Mouse (Mus musculus): Measurements from ENCODE around the gene Tmem158. TPM values are rescaled to one million over a fixed set of nuclear protein-coding genes. Genes with fewer than 3 reads are reported as not detected.

The Tmem158 gene
- polyA plus RNA-seq, 1 experiment from 2014 or later, result 15.4 TPM

DNA sequence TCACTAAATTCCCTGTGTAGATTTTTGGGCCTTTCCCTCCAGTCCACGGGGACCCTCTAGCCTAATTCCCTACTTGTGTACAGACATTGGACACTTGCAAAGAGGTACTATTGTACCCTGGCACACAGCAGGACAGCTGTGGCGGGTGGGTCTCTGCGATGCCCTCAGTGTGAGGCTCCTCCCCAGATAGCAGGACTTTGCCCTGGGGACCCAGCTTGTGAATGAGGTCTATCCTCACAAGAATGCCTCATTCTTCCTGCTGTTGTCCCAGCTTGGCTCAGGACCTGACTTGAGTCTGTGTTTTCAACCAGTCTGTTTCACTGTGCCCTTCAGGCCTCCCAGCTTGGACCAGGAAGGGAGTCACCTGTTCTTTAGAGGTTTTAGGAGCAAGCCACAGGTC lies 27.8 kb upstream of the Tmem158 start:
- Histone ChIP-seq H3K27ac (replicated peaks; ENCODE audit: low read depth, low read length) (no peak overlapping the region), H3K9me3 (ENCODE audit: control insufficient read depth, low read length) (no peaks in the 10 kb centered on the region), H3K4me1 (ENCODE audit: control insufficient read depth, insufficient read depth, low read length) (no peaks in the 10 kb centered on the region), H3K4me3 (ENCODE audit: low read depth, low read length) (no peak overlapping the region), H3K27me3 (replicated peaks; ENCODE audit: control insufficient read depth, insufficient read depth, low read length) (no peaks in the 10 kb centered on the region), H3K9ac (ENCODE audit: low read depth, low read length) (no peak overlapping the region), H3K4me2 (ENCODE audit: low read depth, low read length) (no peak overlapping the region), H3K36me3 (ENCODE audit: control insufficient read depth, insufficient read depth, low read length) (no peaks in the 10 kb centered on the region)
- DNase-seq (ENCODE audit: low spot score) (no peak), ATAC-seq (ENCODE audit: low read depth) (no peak)
- 48% methylated on average over 3 of the region's 3 CpGs for WGBS

DNA sequence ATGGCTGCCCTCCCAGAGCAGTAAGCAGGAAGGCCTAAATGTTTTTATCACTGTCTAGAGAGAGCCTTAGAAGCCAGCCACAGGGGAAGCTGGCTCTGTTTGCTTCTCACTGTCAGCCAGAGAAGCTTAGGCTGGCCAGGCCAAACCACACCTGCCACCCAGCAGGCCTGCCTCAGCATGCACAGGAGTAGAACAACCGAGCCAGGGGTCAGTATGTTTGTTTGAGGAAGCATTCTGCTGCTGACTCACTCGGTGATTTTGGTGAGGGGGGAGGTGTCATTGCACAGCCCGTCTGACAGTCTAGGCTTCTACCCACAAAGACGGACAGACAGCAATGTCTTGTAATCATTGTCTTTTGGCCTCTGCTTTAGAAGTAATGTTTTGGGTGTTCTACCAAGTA lies 25.1 kb upstream of the Tmem158 start:
- Histone ChIP-seq H3K36me3 (ENCODE audit: control insufficient read depth, insufficient read depth, low read length) (no peaks in the 10 kb centered on the region), H3K4me2 (ENCODE audit: low read depth, low read length) (no peak overlapping the region), H3K4me3 (ENCODE audit: low read depth, low read length) (no peak overlapping the region), H3K27me3 (replicated peaks; ENCODE audit: control insufficient read depth, insufficient read depth, low read length) (no peaks in the 10 kb centered on the region), H3K9ac (ENCODE audit: low read depth, low read length) (no peak overlapping the region), H3K27ac (replicated peaks; ENCODE audit: low read depth, low read length) (no peak overlapping the region), H3K9me3 (ENCODE audit: control insufficient read depth, low read length) (no peaks in the 10 kb centered on the region), H3K4me1 (ENCODE audit: control insufficient read depth, insufficient read depth, low read length) (no peaks in the 10 kb centered on the region)
- no peak for ATAC-seq (ENCODE audit: low read depth)
- DNase-seq (ENCODE audit: low spot score), result peak; percentile 4
- WGBS, result 39% methylated on average over 4 of the region's 4 CpGs

DNA sequence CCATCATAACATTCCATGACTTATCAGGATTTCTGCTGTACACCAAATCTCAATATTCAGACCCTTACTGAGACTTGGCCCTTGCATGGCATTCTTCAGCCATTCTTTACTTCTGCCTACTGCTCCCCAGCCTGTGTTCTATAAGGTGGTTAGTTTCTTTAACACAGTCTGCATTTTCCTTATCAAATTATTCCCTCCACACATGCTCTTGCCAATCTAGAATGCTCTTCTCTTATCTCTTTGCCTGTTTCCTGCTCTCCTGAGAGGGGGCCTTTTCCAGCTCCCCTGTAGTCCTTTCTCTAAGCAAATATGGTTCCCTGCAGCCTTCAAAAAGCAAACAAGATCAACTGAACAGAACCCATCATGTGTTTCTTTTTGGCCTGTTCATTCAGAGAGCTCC lies 20.2 kb upstream of the Tmem158 start:
- Histone ChIP-seq H3K9ac (ENCODE audit: low read depth, low read length) (no peak overlapping the region), H3K4me2 (ENCODE audit: low read depth, low read length) (no peak overlapping the region), H3K36me3 (ENCODE audit: control insufficient read depth, insufficient read depth, low read length) (no peaks in the 10 kb centered on the region), H3K27me3 (replicated peaks; ENCODE audit: control insufficient read depth, insufficient read depth, low read length) (no peaks in the 10 kb centered on the region), H3K9me3 (ENCODE audit: control insufficient read depth, low read length) (no peaks in the 10 kb centered on the region), H3K4me3 (ENCODE audit: low read depth, low read length) (no peak overlapping the region), H3K27ac (replicated peaks; ENCODE audit: low read depth, low read length) (no peak overlapping the region), H3K4me1 (ENCODE audit: control insufficient read depth, insufficient read depth, low read length) (no peaks in the 10 kb centered on the region)
- DNase-seq (ENCODE audit: low spot score) (no peak), ATAC-seq (ENCODE audit: low read depth) (no peak)

DNA sequence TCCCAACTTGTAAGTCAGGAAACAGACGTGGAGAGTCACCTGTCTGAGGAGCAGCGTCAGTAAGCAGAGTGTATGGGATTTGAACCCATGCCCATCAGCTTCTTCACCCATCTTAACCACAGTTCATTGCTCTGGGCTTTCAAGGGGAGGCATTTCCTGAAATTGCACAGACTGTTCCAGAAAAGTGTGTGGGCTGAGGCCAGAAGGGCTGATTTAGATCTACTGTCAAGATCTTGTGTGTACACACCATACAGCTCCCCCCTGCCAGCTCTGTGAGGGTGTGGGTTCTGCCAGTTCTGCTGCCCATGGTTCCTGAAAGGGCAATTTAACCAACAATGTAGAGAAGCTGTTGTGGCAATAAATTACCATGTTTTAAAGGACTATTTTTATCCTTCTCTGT lies 17.4 kb upstream of the Tmem158 start:
- Histone ChIP-seq H3K4me3 (ENCODE audit: low read depth, low read length) (no peak overlapping the region), H3K27ac (replicated peaks; ENCODE audit: low read depth, low read length) (no peak overlapping the region), H3K36me3 (ENCODE audit: control insufficient read depth, insufficient read depth, low read length) (no peaks in the 10 kb centered on the region), H3K9me3 (ENCODE audit: control insufficient read depth, low read length) (no peaks in the 10 kb centered on the region), H3K27me3 (replicated peaks; ENCODE audit: control insufficient read depth, insufficient read depth, low read length) (no peaks in the 10 kb centered on the region), H3K4me2 (ENCODE audit: low read depth, low read length) (no peak overlapping the region), H3K9ac (ENCODE audit: low read depth, low read length) (no peak overlapping the region), H3K4me1 (ENCODE audit: control insufficient read depth, insufficient read depth, low read length) (no peaks in the 10 kb centered on the region)
- WGBS, result 70% methylated on average over 2 of the region's 2 CpGs
- ATAC-seq (ENCODE audit: low read depth), result no peak
- DNase-seq (ENCODE audit: low spot score), result no peak

DNA sequence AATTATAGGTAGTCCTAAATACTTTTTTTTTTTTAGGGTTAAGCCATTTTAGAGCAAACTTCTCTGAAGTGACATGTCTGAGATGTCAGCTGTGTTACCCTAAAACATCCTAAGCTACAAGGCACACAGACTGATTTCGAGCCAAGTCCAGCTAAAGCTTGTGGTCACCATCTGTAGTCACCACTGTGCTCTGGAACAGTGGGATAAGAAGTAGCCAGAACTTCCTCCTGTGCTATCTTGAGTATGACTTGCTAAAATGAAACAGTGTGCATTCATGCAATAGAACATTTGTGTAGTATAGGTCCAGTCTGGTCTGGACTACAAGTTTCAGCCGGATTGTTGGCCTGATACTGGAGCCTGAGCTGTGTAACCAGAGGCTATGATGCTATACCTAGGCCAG lies 14.8 kb upstream of the Tmem158 start:
- Histone ChIP-seq H3K36me3 (ENCODE audit: control insufficient read depth, insufficient read depth, low read length) (no peaks in the 10 kb centered on the region), H3K4me2 (ENCODE audit: low read depth, low read length) (no peak overlapping the region), H3K27me3 (replicated peaks; ENCODE audit: control insufficient read depth, insufficient read depth, low read length) (no peaks in the 10 kb centered on the region), H3K4me3 (ENCODE audit: low read depth, low read length) (no peak overlapping the region), H3K9me3 (ENCODE audit: control insufficient read depth, low read length) (no peaks in the 10 kb centered on the region), H3K4me1 (ENCODE audit: control insufficient read depth, insufficient read depth, low read length) (no peaks in the 10 kb centered on the region), H3K9ac (ENCODE audit: low read depth, low read length) (no peak overlapping the region), H3K27ac (replicated peaks; ENCODE audit: low read depth, low read length) (no peak overlapping the region)
- WGBS, result 79% methylated on average over 2 of the region's 2 CpGs
- DNase-seq (ENCODE audit: low spot score) (no peak), ATAC-seq (ENCODE audit: low read depth) (no peak)

DNA sequence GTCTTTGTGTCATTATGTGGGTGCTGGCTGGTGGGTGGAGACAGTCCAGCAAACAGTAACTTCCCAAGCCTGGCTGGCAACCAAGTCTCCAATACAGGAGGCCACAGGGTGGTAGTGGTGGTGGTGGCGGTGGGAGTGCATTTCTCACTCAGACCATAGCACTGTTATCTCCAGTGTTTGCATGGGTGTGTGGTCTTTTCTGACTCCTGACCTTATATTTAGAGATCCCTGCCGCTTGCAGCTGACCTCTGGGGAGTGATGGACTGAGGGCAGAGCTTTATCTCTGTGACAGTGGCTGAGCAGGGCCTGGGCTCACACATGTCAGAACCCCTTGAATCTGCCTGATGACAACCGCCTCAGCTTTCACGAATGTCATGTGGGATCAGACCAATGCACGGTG lies 14.1 kb upstream of the Tmem158 start:
- WGBS, result 81% methylated on average over 5 of the region's 5 CpGs
- no peak overlapping the region for H3K4me3 ChIP-seq (ENCODE audit: low read depth, low read length)
- no peaks in the 10 kb centered on the region for H3K9me3 ChIP-seq (ENCODE audit: control insufficient read depth, low read length)
- H3K27me3 ChIP-seq (replicated peaks; ENCODE audit: control insufficient read depth, insufficient read depth, low read length), result no peaks in the 10 kb centered on the region
- no peak for ATAC-seq (ENCODE audit: low read depth)
- H3K4me2 ChIP-seq (ENCODE audit: low read depth, low read length), result no peak overlapping the region
- no peak overlapping the region for H3K27ac ChIP-seq (replicated peaks; ENCODE audit: low read depth, low read length)
- no peaks in the 10 kb centered on the region for H3K4me1 ChIP-seq (ENCODE audit: control insufficient read depth, insufficient read depth, low read length)
- no peak overlapping the region for H3K9ac ChIP-seq (ENCODE audit: low read depth, low read length)
- H3K36me3 ChIP-seq (ENCODE audit: control insufficient read depth, insufficient read depth, low read length), result no peaks in the 10 kb centered on the region
- no peak for DNase-seq (ENCODE audit: low spot score)

DNA sequence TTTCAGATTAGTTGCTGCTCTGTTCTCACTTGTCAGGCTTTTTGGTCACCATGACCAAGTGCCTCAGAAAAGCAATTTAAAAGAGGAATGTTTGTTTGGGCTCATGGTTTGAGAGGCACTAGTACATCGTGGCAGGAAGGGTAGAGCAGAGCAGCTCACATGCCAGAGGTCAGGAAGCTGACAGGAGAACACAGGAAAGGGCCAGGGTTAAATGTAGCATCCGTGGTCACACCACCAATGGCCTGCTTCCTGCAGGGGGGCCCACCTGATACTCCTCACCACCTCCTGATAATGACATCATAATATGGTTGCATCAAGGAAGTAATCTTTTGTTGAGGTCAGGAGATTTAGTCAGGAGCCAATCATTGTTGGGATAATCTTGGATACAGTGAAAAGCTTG lies 13.3 kb upstream of the Tmem158 start:
- no peaks in the 10 kb centered on the region for H3K36me3 ChIP-seq (ENCODE audit: control insufficient read depth, insufficient read depth, low read length)
- no peak overlapping the region for H3K9ac ChIP-seq (ENCODE audit: low read depth, low read length)
- H3K4me2 ChIP-seq (ENCODE audit: low read depth, low read length), result no peak overlapping the region
- no peak overlapping the region for H3K4me3 ChIP-seq (ENCODE audit: low read depth, low read length)
- H3K9me3 ChIP-seq (ENCODE audit: control insufficient read depth, low read length), result no peaks in the 10 kb centered on the region
- ATAC-seq (ENCODE audit: low read depth) (no peak), DNase-seq (ENCODE audit: low spot score) (no peak)
- H3K27me3 ChIP-seq (replicated peaks; ENCODE audit: control insufficient read depth, insufficient read depth, low read length), result no peaks in the 10 kb centered on the region
- H3K4me1 ChIP-seq (ENCODE audit: control insufficient read depth, insufficient read depth, low read length), result no peaks in the 10 kb centered on the region
- WGBS, result 45% methylated on average over 2 of the region's 2 CpGs
- H3K27ac ChIP-seq (replicated peaks; ENCODE audit: low read depth, low read length), result no peak overlapping the region

DNA sequence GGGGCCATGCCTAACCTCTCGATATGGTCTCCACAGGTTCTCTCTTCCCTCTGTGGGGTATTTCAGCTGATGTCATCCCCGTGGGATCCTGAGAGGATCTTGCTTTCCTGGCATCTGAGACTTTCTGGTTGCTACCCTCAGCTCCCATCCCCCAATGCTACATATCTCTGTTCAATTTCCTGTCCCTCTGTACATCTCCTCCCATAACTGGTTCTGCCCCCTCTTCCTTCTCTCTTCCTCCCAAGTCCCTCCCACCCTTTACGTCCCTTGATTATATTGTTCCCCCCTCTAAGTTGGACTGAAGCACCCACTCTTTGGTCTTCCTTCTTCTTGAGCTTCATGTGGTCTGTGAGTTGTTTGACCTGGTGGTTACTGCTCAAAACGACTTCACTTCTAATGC lies 11.0 kb upstream of the Tmem158 start:
- no peaks in the 10 kb centered on the region for H3K27me3 ChIP-seq (replicated peaks; ENCODE audit: control insufficient read depth, insufficient read depth, low read length)
- H3K9me3 ChIP-seq (ENCODE audit: control insufficient read depth, low read length), result no peaks in the 10 kb centered on the region
- H3K4me3 ChIP-seq (ENCODE audit: low read depth, low read length), result no peak overlapping the region
- 72% methylated on average over 4 of the region's 4 CpGs for WGBS
- H3K9ac ChIP-seq (ENCODE audit: low read depth, low read length), result no peak overlapping the region
- no peaks in the 10 kb centered on the region for H3K36me3 ChIP-seq (ENCODE audit: control insufficient read depth, insufficient read depth, low read length)
- H3K4me2 ChIP-seq (ENCODE audit: low read depth, low read length), result no peak overlapping the region
- H3K27ac ChIP-seq (replicated peaks; ENCODE audit: low read depth, low read length), result no peak overlapping the region
- no peaks in the 10 kb centered on the region for H3K4me1 ChIP-seq (ENCODE audit: control insufficient read depth, insufficient read depth, low read length)
- ATAC-seq (ENCODE audit: low read depth) (no peak), DNase-seq (ENCODE audit: low spot score) (no peak)

DNA sequence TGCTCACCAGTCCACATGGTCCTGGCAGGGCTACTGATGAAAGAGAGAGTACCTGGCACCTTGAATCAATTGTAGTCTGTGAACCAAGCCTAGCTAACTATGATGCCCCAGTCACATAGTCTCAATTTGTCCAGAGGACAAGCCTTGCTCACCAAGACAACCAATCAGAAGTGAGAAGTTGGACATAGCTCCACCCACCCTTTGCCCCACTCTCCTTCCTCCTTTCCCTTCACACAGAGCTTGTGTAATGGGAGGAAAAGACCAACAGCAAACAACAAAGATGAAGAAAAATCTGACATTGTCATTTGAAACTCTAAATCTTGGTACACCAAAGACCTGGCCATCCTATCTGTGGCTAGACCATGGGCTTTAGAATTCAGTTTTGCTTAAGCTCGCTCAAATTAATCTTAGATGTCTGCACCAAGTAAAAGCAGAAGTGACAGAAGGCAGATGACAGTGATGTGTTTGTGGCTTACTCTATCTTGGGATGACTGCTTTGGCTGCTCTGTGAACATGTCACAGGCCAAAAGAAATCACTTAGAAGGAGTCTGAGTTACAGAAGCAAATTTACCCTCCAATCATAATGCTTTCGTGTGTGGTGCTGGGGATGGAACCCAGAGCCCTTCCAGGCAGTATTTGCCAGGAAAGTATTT lies 9.5 kb upstream of the Tmem158 start:
- DNase-seq (ENCODE audit: low spot score), result no peak
- Histone ChIP-seq H3K4me3 (ENCODE audit: low read depth, low read length) (no peak overlapping the region), H3K9me3 (ENCODE audit: control insufficient read depth, low read length) (no peaks in the 10 kb centered on the region), H3K9ac (ENCODE audit: low read depth, low read length) (no peak overlapping the region), H3K27me3 (replicated peaks; ENCODE audit: control insufficient read depth, insufficient read depth, low read length) (no peaks in the 10 kb centered on the region), H3K27ac (replicated peaks; ENCODE audit: low read depth, low read length) (no peak overlapping the region), H3K4me1 (ENCODE audit: control insufficient read depth, insufficient read depth, low read length) (no peaks in the 10 kb centered on the region), H3K4me2 (ENCODE audit: low read depth, low read length) (no peak overlapping the region), H3K36me3 (ENCODE audit: control insufficient read depth, insufficient read depth, low read length) (no peaks in the 10 kb centered on the region)
- 93% methylated on average over 2 of the region's 2 CpGs for WGBS
- ATAC-seq (ENCODE audit: low read depth), result no peak
